Mouse (Mus musculus) forebrain, embryonic 11.5 days (tissue): ENCODE data around the gene Olfr588-ps1. TPM values are rescaled to one million over a fixed set of nuclear protein-coding genes. Genes with fewer than 3 reads are reported as not detected.
"Not testable (repeated sequence)": the region's sequence is repeated elsewhere in the genome, so short reads cannot be mapped to it uniquely, and the experiment has no call there.

Experiments
- ATAC-seq: fragments of 200-750 bp; cut with Nextera tagmentation; replicated peaks from 2 replicates; pipeline ENCODE4 v1.8.0; 2017; ENCODE audit warnings: moderate TSS enrichment; ENCODE audit not compliant: low FRiP score
- DNase-seq: peaks from one replicate; pipeline ENCODE4 v3.0.0-alpha.2; 2017; ENCODE audit warnings: low spot score
- H3K27ac ChIP-seq: fragments of 300-500 bp; sonication (generic); 2 replicates; pipeline ENCODE4 v1.5.1; 2014; ENCODE audit warnings: low read depth, low read length
- H3K27me3 ChIP-seq: fragments of 300-500 bp; sonication (generic); 2 replicates; pipeline ENCODE4 v1.6.1; 2014; ENCODE audit warnings: mild to moderate bottlenecking, low read length, mixed read lengths; ENCODE audit not compliant: control insufficient read depth, insufficient read depth
- H3K36me3 ChIP-seq: fragments of 300-500 bp; sonication (generic); 2 replicates; pipeline ENCODE4 v1.6.1; 2014; ENCODE audit warnings: mild to moderate bottlenecking, low read length, moderate library complexity, mixed read lengths; ENCODE audit not compliant: control insufficient read depth, insufficient read depth
- H3K4me1 ChIP-seq: fragments of 300-500 bp; sonication (generic); replicated peaks from 2 replicates; pipeline ENCODE4 v1.6.1; 2014; ENCODE audit warnings: low read length, mixed read lengths; ENCODE audit not compliant: control insufficient read depth, insufficient read depth
- H3K4me2 ChIP-seq: fragments of 300-500 bp; sonication (generic); 2 replicates; pipeline ENCODE4 v1.6.1; 2014; ENCODE audit warnings: low read depth, mild to moderate bottlenecking, low read length, moderate library complexity, mixed read lengths; ENCODE audit not compliant: severe bottlenecking
- H3K4me3 ChIP-seq: fragments of 300-500 bp; sonication (generic); 2 replicates; pipeline ENCODE4 v1.5.1; 2014; ENCODE audit warnings: low read depth, low read length
- H3K9ac ChIP-seq: fragments of 300-500 bp; sonication (generic); 2 replicates; pipeline ENCODE4 v1.6.1; 2014; ENCODE audit warnings: low read length
- H3K9me3 ChIP-seq: fragments of 300-500 bp; sonication (generic); 2 replicates; pipeline ENCODE4 v1.6.1; 2016; ENCODE audit warnings: low read length, mixed read lengths; ENCODE audit not compliant: control insufficient read depth
- WGBS: fragments of 180-500 bp; shearing (Covaris S2); extraction: QIAGEN DNeasy Blood & Tissue Kit; methylation state at CpG from one replicate; pipeline ENCODE4 v1.1.7; 2014; 5-methylcytosine and 5-hydroxymethylcytosine counted together
- polyA plus RNA-seq: library from polyadenylated mRNA; unstranded; fragments of >200 nt; fragmentation: Nextera tagmentation; extraction: Ambion mirVana; gene quantifications from 2 replicates; pipeline ENCODE4 v1.2.1, GENCODE M21; 2014

Olfr588-ps1 gene
- polyA plus RNA-seq = not detected in 2 replicates

- Histone ChIP-seq H3K4me1 (no peaks in the 10 kb centered on the region), H3K4me2 (no peak within 1 kb of the TSS), H3K27ac (no peak within 1 kb of the TSS), H3K27me3 (no peaks in the 10 kb centered on the region), H3K9me3 (no peaks in the 10 kb centered on the region), H3K36me3 (no peaks in the 10 kb centered on the region), H3K4me3 (no peak within 1 kb of the TSS), H3K9ac (no peak within 1 kb of the TSS)
- ATAC-seq = no peak
- WGBS = 91% methylated on average over 1 of the region's 1 CpGs
- no peak for DNase-seq
Observed at GRCm38 (mm10) chr7:103140579-103140978, at the start of gene Olfr588-ps1. Gene Olfr588-ps1 (plus strand): TSS chr7:103140879.

DNA sequence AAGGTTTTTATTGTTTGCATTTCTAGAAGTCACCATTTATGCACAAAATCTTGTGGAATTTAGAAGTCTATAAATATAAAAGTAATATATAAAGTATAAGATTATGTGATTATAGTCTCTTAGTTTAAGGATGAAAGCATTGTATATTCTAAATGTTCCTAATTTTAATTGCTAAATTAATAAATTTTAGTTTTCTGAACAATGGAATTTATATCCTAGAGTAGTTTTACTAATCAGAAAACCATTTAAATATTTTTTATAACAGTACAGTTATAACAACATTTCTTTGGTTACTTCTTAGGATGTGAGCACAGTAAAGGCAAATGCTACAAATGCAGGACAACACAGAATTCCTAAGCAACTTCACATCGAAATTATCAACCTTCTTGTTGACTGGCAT, 43.3 kb upstream of the Olfr588-ps1 start, which contains the start of gene Olfr585:
TSS of gene Olfr585 (plus strand) at position 301 of the 400 bp plus-strand sequence.
- no peaks in the 10 kb centered on the region for H3K4me1 ChIP-seq
- H3K27me3 ChIP-seq = no peaks in the 10 kb centered on the region
- no peak for DNase-seq
- ATAC-seq = no peak
- H3K4me3 ChIP-seq = no peak within 1 kb of the TSS
- H3K9ac ChIP-seq = no peak within 1 kb of the TSS
- no peak within 1 kb of the TSS for H3K27ac ChIP-seq
- WGBS = 78% methylated on average over 1 of the region's 1 CpGs
- H3K9me3 ChIP-seq = no peaks in the 10 kb centered on the region
- H3K4me2 ChIP-seq = no peak within 1 kb of the TSS
- no peaks in the 10 kb centered on the region for H3K36me3 ChIP-seq

DNA sequence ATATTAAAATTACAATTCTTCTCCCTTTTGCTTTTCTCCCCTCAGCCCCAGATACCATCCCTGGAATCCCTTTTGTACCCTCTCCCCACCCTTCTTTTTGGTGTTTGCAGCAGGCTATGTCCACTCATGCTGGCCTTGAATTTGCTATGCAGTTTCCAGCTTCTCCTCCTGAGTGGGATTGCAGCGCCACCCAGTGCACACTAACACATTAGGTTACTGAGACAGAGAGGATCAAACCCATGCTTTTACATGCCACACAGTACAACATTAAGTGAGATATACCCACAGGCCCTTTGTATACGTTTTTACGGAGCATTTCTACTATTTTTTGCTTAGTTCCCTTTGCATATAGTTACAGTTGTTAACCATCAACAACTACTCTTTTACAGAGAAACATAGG, 21.3 kb upstream of the Olfr588-ps1 start:
- 50% methylated on average over 3 of the region's 3 CpGs for WGBS
- no peaks in the 10 kb centered on the region for H3K4me1 ChIP-seq

DNA sequence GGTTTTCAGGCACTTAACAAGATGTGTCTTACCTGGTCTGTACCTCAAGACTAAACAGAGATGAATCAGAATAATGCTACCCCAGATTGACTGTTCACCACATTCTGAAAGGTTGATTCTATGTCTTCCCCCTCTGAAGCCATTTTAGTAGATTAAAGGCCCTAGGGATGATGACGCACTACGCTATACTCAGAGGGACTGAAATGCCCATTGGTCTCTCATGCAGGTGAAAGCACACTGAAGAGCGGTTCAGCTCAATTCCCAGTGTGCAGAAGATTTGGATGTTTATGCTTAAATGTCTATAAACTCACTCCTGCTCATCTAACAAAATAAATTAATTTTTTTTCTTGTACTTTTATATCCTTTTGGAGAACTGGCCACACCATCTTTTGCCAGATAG, 15.1 kb upstream of the Olfr588-ps1 start, which contains the start of gene Olfr586:
TSS of gene Olfr586 (minus strand) at position 101 of the 400 bp plus-strand sequence.
- WGBS = 92% methylated on average over 3 of the region's 3 CpGs
- Histone ChIP-seq H3K9ac (no peak within 1 kb of the TSS), H3K27me3 (no peaks in the 10 kb centered on the region), H3K4me2 (no peak within 1 kb of the TSS), H3K4me3 (no peak within 1 kb of the TSS), H3K27ac (no peak within 1 kb of the TSS), H3K9me3 (no peaks in the 10 kb centered on the region), H3K4me1 (no peaks in the 10 kb centered on the region), H3K36me3 (no peaks in the 10 kb centered on the region)
- DNase-seq (no peak), ATAC-seq (no peak)

More for the DNA sequence above, 21.3 kb upstream of the Olfr588-ps1 start:
- Histone ChIP-seq H3K36me3 (no peaks in the 10 kb centered on the region), H3K9me3 (no peaks in the 10 kb centered on the region), H3K9ac (no peak overlapping the region), H3K27ac (no peak overlapping the region), H3K27me3 (no peaks in the 10 kb centered on the region), H3K4me2 (no peak overlapping the region), H3K4me3 (no peak overlapping the region)
- DNase-seq (no peak), ATAC-seq (no peak)

GRCm38 (mm10) chr7:103156256-103156655, 15.6 kb downstream of the Olfr588-ps1 start, which contains the start of gene Olfr589:
Gene Olfr589 (minus strand): TSS chr7:103156356.
- Histone ChIP-seq H3K36me3 (no peaks in the 10 kb centered on the region), H3K9ac (no peak within 1 kb of the TSS), H3K27ac (no peak within 1 kb of the TSS), H3K4me1 (no peaks in the 10 kb centered on the region), H3K9me3 (no peaks in the 10 kb centered on the region), H3K4me2 (no peak within 1 kb of the TSS), H3K27me3 (no peaks in the 10 kb centered on the region), H3K4me3 (no peak within 1 kb of the TSS)
- DNase-seq (no peak), ATAC-seq (no peak)
- WGBS = 76% methylated on average over 2 of the region's 2 CpGs

DNA sequence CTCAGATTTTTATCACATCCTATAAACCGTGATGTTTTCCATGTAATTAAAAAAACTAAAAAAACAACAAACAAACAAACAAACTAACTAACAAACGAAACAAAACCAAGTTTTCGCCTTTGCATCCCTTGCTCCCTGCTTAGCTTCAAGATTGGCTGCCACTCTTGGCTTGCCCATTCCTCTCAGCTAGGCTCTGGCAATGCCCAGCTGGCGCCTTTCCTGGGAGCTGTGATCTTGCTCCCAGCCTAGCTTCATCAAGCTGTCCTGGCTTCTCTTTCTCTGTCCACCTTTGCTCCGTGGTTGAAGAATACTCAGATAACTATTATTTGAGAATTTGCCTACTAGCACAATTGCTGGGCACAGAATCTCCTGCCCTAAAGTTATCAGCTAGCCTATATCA, 29.0 kb downstream of the Olfr588-ps1 start:
- no peaks in the 10 kb centered on the region for H3K4me1 ChIP-seq
- no peaks in the 10 kb centered on the region for H3K36me3 ChIP-seq
- no peak overlapping the region for H3K4me2 ChIP-seq
- no peaks in the 10 kb centered on the region for H3K9me3 ChIP-seq
- H3K4me3 ChIP-seq = no peak overlapping the region
- H3K27ac ChIP-seq = no peak overlapping the region
- DNase-seq (no peak), ATAC-seq (no peak)
- WGBS = 81% methylated on average over 5 of the region's 5 CpGs
- no peak overlapping the region for H3K9ac ChIP-seq
- no peaks in the 10 kb centered on the region for H3K27me3 ChIP-seq

GRCm38 (mm10) chr7:103178240-103178639, 37.6 kb downstream of the Olfr588-ps1 start, which contains the start of gene Olfr591:
Gene Olfr591 (minus strand): TSS chr7:103178340.
- ATAC-seq (no peak), DNase-seq (no peak)
- Histone ChIP-seq H3K4me2 (no peak within 1 kb of the TSS), H3K4me1 (no peaks in the 10 kb centered on the region), H3K9ac (no peak within 1 kb of the TSS), H3K36me3 (no peaks in the 10 kb centered on the region), H3K9me3 (peaks cover 3% of the 10 kb centered on the region; the same call in 1 of the 2 replicates), H3K4me3 (no peak within 1 kb of the TSS), H3K27ac (no peak within 1 kb of the TSS), H3K27me3 (no peaks in the 10 kb centered on the region)
- 73% methylated on average over 1 of the region's 1 CpGs for WGBS

- not testable (repeated sequence) for H3K9ac ChIP-seq, ATAC-seq, H3K27me3 ChIP-seq, H3K4me2 ChIP-seq, H3K4me3 ChIP-seq, DNase-seq, H3K9me3 ChIP-seq, H3K36me3 ChIP-seq, H3K4me1 ChIP-seq, H3K27ac ChIP-seq
- WGBS = 69% methylated on average over 1 of the region's 1 CpGs
Observed at GRCm38 (mm10) chr7:103184503-103184902, 43.8 kb downstream of the Olfr588-ps1 start, which contains the start of gene Olfr592. Gene Olfr592 (plus strand): TSS chr7:103184803.
